Mouse (Mus musculus) left cerebral cortex, adult 2 months (tissue): ENCODE measurements at regions not wholly inside any gene's neighbourhood (a gene's known extent, or its start where the extent isn't known, plus 50 kb on each side); places are given as distances from the start of the nearest gene placed in this dataset.
A peak's percentile ranks its signal among the peaks of the same experiment; 100 is the strongest.
"Not testable (repeated sequence)": the region's sequence is repeated elsewhere in the genome, so short reads cannot be mapped to it uniquely, and the experiment has no call there.

Experiments used
- DNase-seq, 2 experiments: peaks; one replicate each; pipeline ENCODE4 v3.0.0; 2021 to 2022; ENCODE audit warnings: low spot score in 2 of 2, mixed read lengths in 1 of 2; ENCODE audit errors: extremely low spot score in 1 of 2
- H3K27ac ChIP-seq: fragments of 200-600 bp; 2 replicates; pipeline ENCODE4 v1.8.1; 2022
- H3K4me3 ChIP-seq: fragments of 200-600 bp; 2 replicates; pipeline ENCODE4 v1.8.1; 2022
- CTCF ChIP-seq: fragments of 200-600 bp; IDR thresholded peaks from 2 replicates; pipeline ENCODE4 v1.8.1; 2022; ENCODE audit warnings: antibody characterized with exemption, mild to moderate bottlenecking, moderate library complexity
- intact Hi-C: fragments of 180-260 bp; cut with DNase I; formaldehyde crosslinking; loops from one replicate; pipeline ENCODE4 v1.15.1; 2025

- no peak overlapping the region for H3K4me3 ChIP-seq
- no peak for DNase-seq
- H3K27ac ChIP-seq: no peak overlapping the region
- TF ChIP-seq CTCF: no peak
- intact Hi-C loops: no loop called here
Observed at GRCm38 (mm10) chr19:35639945-35640344, 417.4 kb downstream of the Htr7 start.

- Histone ChIP-seq H3K27ac (no peak overlapping the region), H3K4me3 (no peak overlapping the region)
- intact Hi-C loops: no loop called here
- no peak for TF ChIP-seq CTCF
- no peak for DNase-seq
Observed at GRCm38 (mm10) chr19:35621771-35622170, 435.5 kb downstream of the Htr7 start.

GRCm38 (mm10) chr19:35595384-35595783, 461.9 kb downstream of the Htr7 start:
- DNase-seq: no peak
- Histone ChIP-seq H3K4me3 (no peak overlapping the region), H3K27ac (no peak overlapping the region)
- TF ChIP-seq CTCF: no peak
- intact Hi-C loops: no loop called here

- Histone ChIP-seq H3K27ac (peak overlapping the region; percentile 32; the same call in 1 of the 2 replicates), H3K4me3 (no peak overlapping the region)
- no peak for DNase-seq
- no peak for TF ChIP-seq CTCF
- intact Hi-C loops: no loop called here
Observed at GRCm38 (mm10) chr19:35575979-35576378, 481.3 kb downstream of the Htr7 start.

GRCm38 (mm10) chr19:35549381-35549780, 507.9 kb downstream of the Htr7 start:
- no peak for DNase-seq
- no peak for TF ChIP-seq CTCF
- Histone ChIP-seq H3K27ac (no peak overlapping the region), H3K4me3 (no peak overlapping the region)
- intact Hi-C loops: no loop called here

GRCm38 (mm10) chr19:35536816-35537215, 520.5 kb downstream of the Htr7 start:
- intact Hi-C loops: no loop called here
- H3K4me3 ChIP-seq: no peak overlapping the region
- no peak for DNase-seq
- no peak for TF ChIP-seq CTCF
- H3K27ac ChIP-seq: no peak overlapping the region

- no peak for TF ChIP-seq CTCF
- Histone ChIP-seq H3K27ac (no peak overlapping the region), H3K4me3 (no peak overlapping the region)
- no peak for DNase-seq
- intact Hi-C loops: no loop called here
Observed at GRCm38 (mm10) chr19:35529276-35529675, 528.0 kb downstream of the Htr7 start.

GRCm38 (mm10) chr19:35493721-35494120, 563.6 kb downstream of the Htr7 start:
- DNase-seq: no peak
- TF ChIP-seq CTCF: no peak
- intact Hi-C loops: no loop called here
- Histone ChIP-seq H3K4me3 (no peak overlapping the region), H3K27ac (no peak overlapping the region)

GRCm38 (mm10) chr19:35491354-35491753, 566.0 kb downstream of the Htr7 start:
- no peak for DNase-seq
- intact Hi-C loops: no loop called here
- no peak overlapping the region for H3K27ac ChIP-seq

GRCm38 (mm10) chr19:35485616-35486015, 563.5 kb downstream of the Kif20b start:
- H3K4me3 ChIP-seq, intact Hi-C loops, DNase-seq, H3K27ac ChIP-seq: not testable (repeated sequence)

More at GRCm38 (mm10) chr19:35491354-35491753, 566.0 kb downstream of the Htr7 start:
- TF ChIP-seq CTCF: no peak
- no peak overlapping the region for H3K4me3 ChIP-seq

GRCm38 (mm10) chr19:35482469-35482868, 560.3 kb downstream of the Kif20b start:
- DNase-seq: no peak
- Histone ChIP-seq H3K4me3 (no peak overlapping the region), H3K27ac (no peak overlapping the region)
- TF ChIP-seq CTCF: no peak
- intact Hi-C loops: no loop called here

GRCm38 (mm10) chr19:35453942-35454341, 531.8 kb downstream of the Kif20b start:
- Histone ChIP-seq H3K4me3 (no peak overlapping the region), H3K27ac (no peak overlapping the region)
- DNase-seq: no peak
- no peak for TF ChIP-seq CTCF
- intact Hi-C loops: no loop called here

- no peak overlapping the region for H3K27ac ChIP-seq
- TF ChIP-seq CTCF: no peak
- no peak for DNase-seq
- H3K4me3 ChIP-seq: no peak overlapping the region
- intact Hi-C loops: loop anchor here (5.0 kb wide), 1 partner anchor 140 kb away; no protein-coding TSS in a partner anchor
Observed at GRCm38 (mm10) chr19:35442466-35442865, 520.3 kb downstream of the Kif20b start.

GRCm38 (mm10) chr19:35438074-35438473, 515.9 kb downstream of the Kif20b start:
- DNase-seq: no peak
- H3K27ac ChIP-seq: no peak overlapping the region
- no peak overlapping the region for H3K4me3 ChIP-seq
- intact Hi-C loops: no loop called here
- TF ChIP-seq CTCF: no peak
